Mouse (Mus musculus) effector memory CD4-positive, alpha-beta T cell, adult 7 months (primary cell): ENCODE measurements around the gene Os9. TPM values are rescaled to one million over a fixed set of nuclear protein-coding genes. Genes with fewer than 3 reads are reported as not detected.

Experiments used
- polyA plus RNA-seq: library from polyadenylated mRNA; unstranded; fragments of 100-300 nt; shearing (Covaris generic); gene quantifications from one replicate; pipeline ENCODE4 v1.2.1, GENCODE M21; 2017

The Os9 gene
- 197 TPM for polyA plus RNA-seq

DNA sequence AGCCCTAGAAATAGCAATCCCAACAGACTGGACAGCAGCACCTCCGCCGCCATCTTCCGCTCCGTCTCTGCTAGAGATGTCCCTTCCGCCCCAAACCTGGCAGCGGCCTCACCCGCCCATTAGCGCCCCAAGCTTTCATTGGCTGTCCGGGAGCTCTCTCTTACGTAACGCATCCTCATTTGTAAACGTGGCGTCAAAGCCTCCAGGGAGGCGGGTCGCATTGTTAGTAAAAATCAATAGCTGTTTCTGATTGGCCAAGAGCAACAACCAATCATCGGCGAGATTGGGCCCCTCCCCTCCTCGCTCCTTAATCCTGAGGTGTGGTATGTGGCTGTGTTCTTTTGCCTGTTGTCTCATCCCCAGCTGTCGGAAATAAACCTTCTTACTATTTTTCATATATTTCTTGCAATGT, at the start of gene Os9:
Os9 (minus strand) TSS at position 66 of the 412 bp plus-strand sequence.

DNA sequence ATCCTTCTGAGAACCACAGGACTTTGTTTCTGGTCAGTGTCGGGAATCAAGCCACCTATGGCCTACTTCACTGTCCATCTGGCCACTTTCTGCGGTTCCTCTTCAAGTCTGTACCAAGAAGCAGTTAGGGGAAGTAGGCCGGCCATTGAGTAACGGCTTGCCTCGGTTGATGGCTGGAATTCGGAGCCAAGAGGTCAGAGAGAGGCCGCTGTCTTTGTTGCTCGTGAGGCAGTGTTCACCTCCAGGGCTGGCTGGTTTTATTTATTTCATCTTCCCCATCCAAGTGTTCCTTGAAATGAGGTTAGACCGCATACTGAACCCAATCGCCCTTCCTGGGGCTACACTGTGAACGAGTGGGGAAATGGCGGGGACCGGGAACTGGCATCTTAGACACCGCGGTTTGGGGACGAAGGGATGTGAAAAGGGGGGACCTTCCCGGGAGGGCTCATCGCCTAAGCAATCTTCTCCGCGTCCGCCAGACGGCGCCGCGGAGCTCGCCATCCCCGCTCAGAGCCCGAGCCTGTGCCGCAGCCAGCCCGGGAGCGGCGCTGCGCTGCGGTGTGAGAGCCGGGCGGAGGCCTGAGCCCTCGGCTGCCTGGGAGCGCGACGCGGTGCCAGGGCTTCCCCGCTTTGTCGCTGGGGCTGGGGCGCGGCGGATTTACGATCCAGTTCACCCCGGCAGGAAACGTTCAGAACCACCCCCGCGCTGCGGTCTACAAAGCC, 43.9 kb upstream of the Os9 start, which contains the start of gene B4galnt1:
B4galnt1 (plus strand) TSS at position 595 of the 723 bp plus-strand sequence.

DNA sequence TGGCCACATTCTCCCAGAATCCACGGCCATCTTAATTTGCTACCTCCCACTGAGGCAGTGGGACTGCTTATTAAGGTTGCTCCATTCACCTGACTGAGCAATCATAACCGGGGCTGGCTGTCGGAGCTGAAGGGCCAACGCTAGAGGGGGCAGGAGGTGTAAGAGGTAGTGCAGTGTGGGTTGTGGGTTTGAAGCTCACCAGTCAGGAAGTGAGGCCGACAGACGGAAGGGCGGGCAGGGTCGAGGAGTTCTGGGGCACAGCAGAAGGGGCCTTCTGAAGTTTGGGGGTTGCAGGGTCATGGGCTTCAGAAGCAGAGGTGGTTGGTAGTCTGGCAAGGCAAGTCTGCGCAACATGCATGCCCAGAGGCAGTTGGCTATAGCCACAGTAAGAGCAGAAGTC, 45.9 kb downstream of the Os9 start, which contains the start of gene Agap2:
Agap2 (plus strand) TSS at position 205 of the 400 bp plus-strand sequence.

DNA sequence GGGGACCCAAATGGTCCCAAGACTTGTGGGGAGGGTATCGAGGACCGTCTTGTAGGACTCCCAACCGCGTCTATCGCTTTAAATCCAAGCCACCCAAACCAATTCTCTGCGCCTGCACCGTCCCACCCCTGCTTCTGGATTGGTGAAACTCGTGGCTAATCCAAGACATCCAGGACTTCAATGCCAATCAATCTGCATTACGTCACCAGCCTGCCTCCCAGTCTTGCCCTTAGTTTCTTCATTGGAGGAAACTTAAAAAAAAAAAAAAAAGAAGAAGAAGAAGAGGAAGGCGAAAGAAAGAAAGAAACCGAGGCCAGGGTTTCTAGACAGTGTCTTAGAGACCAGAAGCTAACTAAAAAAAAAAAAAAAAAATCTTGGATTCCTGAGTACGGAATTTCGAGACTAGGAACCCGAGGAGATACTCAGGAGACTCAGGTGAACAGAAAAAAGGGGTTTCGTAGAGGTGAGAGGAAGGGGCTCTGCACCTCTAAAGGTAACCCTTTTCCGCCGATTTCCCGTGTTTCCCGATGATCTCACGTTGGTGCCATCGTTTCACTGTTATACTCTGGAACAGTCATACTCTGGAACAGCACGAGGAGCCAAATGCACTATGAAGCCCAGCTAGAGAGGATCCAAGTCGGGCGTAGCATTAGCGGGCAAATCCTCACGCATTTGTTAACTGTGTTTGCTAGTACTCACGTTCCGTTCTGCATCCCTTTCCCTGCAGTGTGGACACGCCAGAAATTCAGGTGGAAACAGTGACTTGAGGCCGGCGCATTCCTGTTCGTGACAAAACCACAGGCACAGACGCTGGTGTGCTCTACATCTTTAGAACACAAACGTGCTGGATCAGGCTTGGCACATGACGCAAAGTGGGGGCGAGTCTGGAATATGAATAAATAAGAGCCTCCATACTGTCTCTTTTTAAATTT, 50.5 kb downstream of the Os9 start, which contains the start of gene Tspan31:
Tspan31 (minus strand) TSS at position 75 of the 932 bp plus-strand sequence.

DNA sequence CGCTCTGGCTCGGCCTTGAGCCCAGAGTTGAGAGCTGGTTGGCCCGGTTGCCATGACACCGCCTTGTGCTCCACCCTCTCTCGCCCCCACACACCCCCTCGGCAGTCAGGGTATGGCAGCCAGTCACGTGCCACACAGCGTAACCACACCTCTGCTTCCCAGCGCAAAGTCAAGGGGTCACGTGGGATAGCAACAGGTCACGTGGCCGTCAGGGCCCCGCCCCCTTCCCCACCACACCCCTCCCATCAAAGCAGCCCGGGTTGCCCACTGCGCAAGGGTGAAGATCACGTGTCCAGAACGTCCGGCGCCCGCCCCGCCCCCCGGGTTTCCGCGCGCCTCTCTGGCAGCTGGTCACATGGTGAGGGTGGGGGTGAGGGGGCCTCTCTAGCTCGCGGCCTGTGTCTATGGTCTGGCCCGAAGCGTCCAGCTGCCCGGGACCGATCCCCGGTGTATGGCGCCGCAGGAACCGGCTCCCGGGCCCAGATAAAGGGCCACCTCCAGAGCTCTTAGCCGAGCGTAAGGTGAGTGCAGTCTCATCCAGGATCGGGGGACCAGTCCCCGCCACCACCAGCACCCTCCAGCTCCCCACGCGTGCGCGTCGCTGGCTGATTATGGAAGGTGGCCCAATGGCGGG, 57.6 kb downstream of the Os9 start, which contains the start of gene Cdk4:
Cdk4 (plus strand) TSS at position 296 of the 634 bp plus-strand sequence.

DNA sequence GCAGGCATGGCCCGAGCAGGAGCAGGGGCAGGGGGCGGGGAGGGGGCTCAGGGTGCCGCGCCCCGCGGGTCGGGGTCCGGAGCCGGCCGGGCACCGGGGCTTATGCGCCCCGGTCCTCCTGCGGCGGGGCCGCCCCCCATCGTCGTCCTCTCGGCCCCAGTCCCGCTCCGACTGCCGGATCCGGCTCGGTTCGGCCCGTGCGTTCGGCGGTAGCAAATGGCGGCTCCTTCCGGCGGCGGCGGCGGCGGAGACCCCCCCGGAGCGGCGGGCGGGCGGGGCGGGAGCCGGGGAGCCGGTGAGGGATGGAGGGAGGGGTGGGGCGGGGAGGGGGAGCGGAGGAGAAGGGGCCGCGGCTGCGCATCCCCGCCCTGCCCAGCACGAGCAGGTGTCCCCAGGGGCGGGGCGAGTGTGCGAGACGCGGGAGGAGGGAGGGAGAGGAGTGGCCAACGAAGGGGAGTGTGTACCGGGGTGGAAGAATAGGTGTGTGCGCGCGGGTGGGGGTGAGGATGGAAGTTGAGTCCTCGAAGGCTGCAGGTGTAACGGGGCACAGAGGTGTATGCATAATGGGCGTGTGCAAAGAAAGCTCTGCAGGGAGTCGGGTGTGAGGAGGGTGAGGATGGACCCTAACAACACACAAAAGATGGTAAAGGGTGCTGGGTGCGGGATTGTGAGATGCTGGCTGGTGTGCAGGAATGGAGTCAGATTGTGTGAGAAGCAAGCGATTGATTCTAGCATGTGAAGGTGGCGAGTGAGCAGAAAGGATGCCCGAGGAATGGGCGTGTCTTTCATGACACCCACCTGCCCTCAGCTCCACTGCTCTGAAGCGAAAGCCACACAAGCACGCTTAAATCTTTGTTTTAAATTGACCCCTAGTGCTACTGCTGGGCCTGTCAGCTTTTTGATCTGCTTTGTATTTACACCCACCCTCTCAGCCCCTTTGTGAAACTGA, 60.7 kb downstream of the Os9 start, which contains the start of gene March9:
March9 (minus strand) TSS at position 217 of the 949 bp plus-strand sequence.

DNA sequence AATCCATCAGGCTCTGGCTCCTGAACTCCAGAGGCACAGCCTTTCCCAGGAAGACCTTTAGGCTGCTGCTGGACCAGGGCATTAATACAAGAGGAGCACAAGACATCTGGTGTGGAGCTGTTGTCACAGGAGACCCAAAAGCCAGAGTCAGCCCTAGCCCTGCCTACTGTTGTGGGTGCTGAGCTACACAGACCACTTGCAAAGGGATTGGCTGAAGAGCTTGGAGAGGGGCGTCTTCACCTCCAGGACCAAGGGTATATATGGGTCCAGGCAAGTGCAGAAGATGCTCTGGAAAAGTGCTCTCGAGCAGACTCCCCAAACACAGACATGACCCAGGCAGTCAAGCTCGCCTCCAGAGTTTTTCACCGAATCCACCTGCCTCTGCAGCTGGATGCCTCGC, 73.0 kb downstream of the Os9 start, which contains the start of gene Cyp27b1:
Cyp27b1 (plus strand) TSS at position 297 of the 400 bp plus-strand sequence.

Other genes starting within 250 kb of the Os9 start
- 7.2 TPM for gene Atp23, start 219.8 kb downstream of the Os9 start, polyA plus RNA-seq
- 38.2 TPM for gene Ctdsp2, start 142.4 kb downstream of the Os9 start, polyA plus RNA-seq
- not detected for gene Avil, start 120.4 kb downstream of the Os9 start, polyA plus RNA-seq
- 21.8 TPM for gene Tsfm, start 90.3 kb downstream of the Os9 start, polyA plus RNA-seq
- gene Mettl1, start 79.7 kb downstream of the Os9 start, polyA plus RNA-seq: 15.7 TPM
- 0.60 TPM for gene Eef1akmt3, start 79.6 kb downstream of the Os9 start, polyA plus RNA-seq
- gene Cyp27b1, start 72.9 kb downstream of the Os9 start, polyA plus RNA-seq: not detected
- 1.4 TPM for gene March9, start 60.9 kb downstream of the Os9 start, polyA plus RNA-seq
- gene Cdk4, start 57.6 kb downstream of the Os9 start, polyA plus RNA-seq: 188 TPM
- 142 TPM for gene Tspan31, start 50.9 kb downstream of the Os9 start, polyA plus RNA-seq
- gene Agap2, start 45.8 kb downstream of the Os9 start, polyA plus RNA-seq: 13.2 TPM
- gene B4galnt1, start 44.1 kb upstream of the Os9 start, polyA plus RNA-seq: 801 TPM
- 11.3 TPM for gene Slc26a10, start 59.5 kb upstream of the Os9 start, polyA plus RNA-seq
- gene Arhgef25, start 69.0 kb upstream of the Os9 start, polyA plus RNA-seq: not detected
- gene Dtx3, start 74.6 kb upstream of the Os9 start, polyA plus RNA-seq: 90.2 TPM
- gene Pip4k2c, start 90.5 kb upstream of the Os9 start, polyA plus RNA-seq: 26.3 TPM
- 0.06 TPM for gene Kif5a, start 142.2 kb upstream of the Os9 start, polyA plus RNA-seq
- gene Dctn2, start 145.2 kb upstream of the Os9 start, polyA plus RNA-seq: 69.5 TPM
- 3.4 TPM for gene Mbd6, start 167.9 kb upstream of the Os9 start, polyA plus RNA-seq
- gene Mars, start 190.7 kb upstream of the Os9 start, polyA plus RNA-seq: 59.8 TPM
- 174 TPM for gene Arhgap9, start 200.8 kb upstream of the Os9 start, polyA plus RNA-seq
- gene Gli1, start 220.8 kb upstream of the Os9 start, polyA plus RNA-seq: not detected
- gene Inhbe, start 233.3 kb upstream of the Os9 start, polyA plus RNA-seq: not detected
- not detected for gene Inhbc, start 249.3 kb upstream of the Os9 start, polyA plus RNA-seq